Mouse (Mus musculus) G1E (cell line): ENCODE measurements at regions not wholly inside any gene's neighbourhood (a gene's known extent, or its start where the extent isn't known, plus 50 kb on each side); places are given as distances from the start of the nearest gene placed in this dataset.

Experiments
- CTCF ChIP-seq: IDR thresholded peaks from 2 replicates; pipeline ENCODE4 v1.5.1; 2012; ENCODE audit warnings: low read depth, low read length, inconsistent platforms, mixed read lengths
- GATA1 ChIP-seq: IDR thresholded peaks from 2 replicates; pipeline ENCODE4 v1.6.1; 2012; ENCODE audit warnings: borderline replicate concordance, low read length, inconsistent platforms, mixed read lengths
- GATA2 ChIP-seq: IDR thresholded peaks from 2 replicates; pipeline ENCODE4 v1.6.1; 2012; ENCODE audit warnings: low read depth, low read length, inconsistent platforms, borderline replicate concordance
- POLR2AphosphoS5 ChIP-seq: IDR thresholded peaks from 2 replicates; pipeline ENCODE4 v1.6.1; 2012; ENCODE audit warnings: low read depth, low read length, inconsistent platforms; ENCODE audit not compliant: insufficient replicate concordance
- TAL1 ChIP-seq: conservative IDR thresholded peaks from 2 replicates; pipeline ENCODE4 v1.6.1; 2012; ENCODE audit warnings: low read depth, low read length, inconsistent platforms, mixed read lengths

- TF ChIP-seq GATA1 (no peak), POLR2AphosphoS5 (no peak), CTCF (no peak), TAL1 (no peak), GATA2 (no peak)
These were observed 161.7 kb downstream of the Minar1 start for GRCm38 (mm10) chr9:89461190-89461589.
